Mouse (Mus musculus) 416B (cell line): ENCODE results near the gene Gm11554.
"Not testable (repeated sequence)": the region's sequence is repeated elsewhere in the genome, so short reads cannot be mapped to it uniquely, and the experiment has no call there.

Experiments used
- DNase-seq: peaks from one replicate; pipeline ENCODE4 v3.0.0; 2011; ENCODE audit warnings: low read depth

The Gm11554 gene

GRCm38 (mm10) chr11:99804346-99804745 lies at the start of gene Gm11554:
TSS of gene Gm11554 (minus strand) at chr11:99804446.
- DNase-seq, result not testable (repeated sequence)

- no peak for DNase-seq
Observed at GRCm38 (mm10) chr11:99851508-99851907, 47.3 kb upstream of the Gm11554 start, which contains the start of gene Krtap4-16. TSS of gene Krtap4-16 (minus strand) at chr11:99851608.

- no peak for DNase-seq
Observed at GRCm38 (mm10) chr11:99846746-99847145, 42.5 kb upstream of the Gm11554 start.

GRCm38 (mm10) chr11:99842185-99842584 lies 37.9 kb upstream of the Gm11554 start:
- DNase-seq, result no peak

- no peak for DNase-seq
Observed at GRCm38 (mm10) chr11:99837966-99838365, 33.7 kb upstream of the Gm11554 start, which contains the start of gene 2300003K06Rik. TSS of gene 2300003K06Rik (minus strand) at chr11:99838066.

- not testable (repeated sequence) for DNase-seq
Observed at GRCm38 (mm10) chr11:99815566-99815965, 11.3 kb upstream of the Gm11554 start, which contains the start of gene Gm11564. TSS of gene Gm11564 (minus strand) at chr11:99815666.

GRCm38 (mm10) chr11:99809792-99810191 lies 5.5 kb upstream of the Gm11554 start, which contains the start of gene Krtap4-13:
TSS of gene Krtap4-13 (minus strand) at chr11:99809892.
- not testable (repeated sequence) for DNase-seq

GRCm38 (mm10) chr11:99798832-99799231 lies 5.4 kb downstream of the Gm11554 start, which contains the start of gene Gm11569:
TSS of gene Gm11569 (minus strand) at chr11:99798932.
- not testable (repeated sequence) for DNase-seq

GRCm38 (mm10) chr11:99793367-99793766 lies 10.9 kb downstream of the Gm11554 start, which contains the start of gene Gm11596:
TSS of gene Gm11596 (minus strand) at chr11:99793467.
- no peak for DNase-seq

- not testable (repeated sequence) for DNase-seq
Observed at GRCm38 (mm10) chr11:99784900-99785299, 19.3 kb downstream of the Gm11554 start, which contains the start of gene Krtap4-9. TSS of gene Krtap4-9 (plus strand) at chr11:99785200.

GRCm38 (mm10) chr11:99780604-99781003 lies 23.6 kb downstream of the Gm11554 start, which contains the start of gene Krtap4-8:
TSS of gene Krtap4-8 (minus strand) at chr11:99780704.
- no peak for DNase-seq

- DNase-seq, result no peak
Observed at GRCm38 (mm10) chr11:99778401-99778800, 25.8 kb downstream of the Gm11554 start.

GRCm38 (mm10) chr11:99772813-99773212 lies 31.4 kb downstream of the Gm11554 start, which contains the start of gene Gm11595:
TSS of gene Gm11595 (minus strand) at chr11:99772913.
- DNase-seq, result not testable (repeated sequence)

- peak; percentile 8 for DNase-seq
Observed at GRCm38 (mm10) chr11:99768410-99768809, 35.8 kb downstream of the Gm11554 start.

GRCm38 (mm10) chr11:99758877-99759276 lies 45.4 kb downstream of the Gm11554 start:
- DNase-seq, result no peak
